In genomic region chr8:110917415-110917814, GRCm38 (mm10) we compare ENCODE assay signal across 11 mouse cellular contexts. TPM values are rescaled to one million over a fixed set of nuclear protein-coding genes. Genes with fewer than 3 reads are reported as not detected.
DNase-seq lines count a peak whose midpoint lies in the region; ATAC-seq lines count a peak whose summit lies in the region.
"Had no signal": no experiment of that assay in that cellular context is flagged by ENCODE, and none has a peak within 500 bp of the region (broad histone marks: within the 10 kb centered on the region; RNA-seq: fewer than 3 reads in every experiment).

No protein-coding gene starts in this region.

- peak; percentile 74 to 76 for DNase-seq in cerebellum, postnatal 10 days
- DNase-seq in cerebellum, postnatal 36 days, result no peak
- DNase-seq in urinary bladder, postnatal 25 days (ENCODE audit: low spot score), result peak; percentile 61
- no peak for DNase-seq in urinary bladder, postnatal 10 days (ENCODE audit: low spot score)
- peak; percentile 91 to 93 for DNase-seq in kidney, adult 8-10 months
- DNase-seq in layer of hippocampus, postnatal 14 days (ENCODE audit: low spot score in 2 of 2), result no peak
- DNase-seq in gastrocnemius, postnatal 4 days (ENCODE audit: low spot score in 2 of 2), result no peak
- DNase-seq: heart, adult 2 months had no signal

- no peak for ATAC-seq in megakaryocyte, adult 5-6 weeks (ENCODE audit: poor library complexity, severe bottlenecking)
- ATAC-seq: forebrain, embryonic 14.5 days; hindbrain, embryonic 16.5 days had no signal

RNA-seq across cellular contexts. Expression of gene St3gal2, which starts 2.3 kb away (rescaled TPM):
- 10 to 100 TPM; 92.7 to 95.8 TPM for total RNA-seq in layer of hippocampus, postnatal 14 days (2021)
- total RNA-seq in gastrocnemius, postnatal 4 days (2021), result 10 to 100 TPM; 44.0 to 44.9 TPM
- total RNA-seq in megakaryocyte, adult 5-6 weeks (2015), result 23.1 and 25.0 TPM in 2 replicates
- 15.2 and 17.0 TPM in 2 replicates for total RNA-seq in megakaryocyte, adult 5-6 weeks (2017)

RNA-seq across cellular contexts. Expression of gene Fuk, which starts 15.1 kb away (rescaled TPM):
- 10 to 100 TPM; 16.9 to 18.1 TPM for total RNA-seq in layer of hippocampus, postnatal 14 days (2021)
- 1 to 10 TPM; 5.9 to 6.5 TPM for total RNA-seq in gastrocnemius, postnatal 4 days (2021)
- 1.5 and 3.4 TPM in 2 replicates for total RNA-seq in megakaryocyte, adult 5-6 weeks (2015)
- 3.7 TPM in 2 replicates for total RNA-seq in megakaryocyte, adult 5-6 weeks (2017)

Comparison
In these comparisons a context has a peak if more than half of its experiments do, and no peak if none do; other contexts are left out.
1. DNase-seq: peak in cerebellum, postnatal 10 days (2 of 2), urinary bladder, postnatal 25 days (single experiment) and kidney, adult 8-10 months (2 of 2); none in cerebellum, postnatal 36 days (0 of 2), urinary bladder, postnatal 10 days (single experiment), layer of hippocampus, postnatal 14 days (0 of 2) and gastrocnemius, postnatal 4 days (0 of 2).